Mouse (Mus musculus): ENCODE data around the gene Hes2. TPM values are rescaled to one million over a fixed set of nuclear protein-coding genes. Genes with fewer than 3 reads are reported as not detected.

Hes2 gene
- polyA plus RNA-seq, 1 experiment from 2014 or later: 0.56 TPM

- H3K9me3 ChIP-seq (replicated peaks; ENCODE audit: control insufficient read depth, low read length): no peaks in the 10 kb centered on the region
- H3K4me1 ChIP-seq (ENCODE audit: control insufficient read depth, insufficient read depth, low read length): peaks cover 8% of the 10 kb centered on the region; the same call in 1 of the 2 replicates
- H3K4me3 ChIP-seq (replicated peaks; ENCODE audit: low read length): peak overlapping the region; percentile 59
- H3K4me2 ChIP-seq (ENCODE audit: low read depth, low read length): peak overlapping the region; percentile 81
- H3K9ac ChIP-seq (ENCODE audit: low read length): peak overlapping the region; percentile 55
- 0 out of 2 replicates have a peak overlapping the region, but pooled peaks have one; percentile 9 for H3K27ac ChIP-seq (ENCODE audit: low read length)
- no peaks in the 10 kb centered on the region for H3K36me3 ChIP-seq (ENCODE audit: control insufficient read depth, insufficient read depth, low read length)
- H3K27me3 ChIP-seq (ENCODE audit: control insufficient read depth, insufficient read depth, low read length): peaks cover 4% of the 10 kb centered on the region
- peak; percentile 88 for ATAC-seq (ENCODE audit: insufficient read depth, low FRiP score)
- 2% methylated on average over 51 of the region's 51 CpGs for WGBS
Measured at GRCm38 (mm10) chr4:152138497-152139260, 20.0 kb upstream of the Hes2 start.

GRCm38 (mm10) chr4:152140441-152140840, 18.2 kb upstream of the Hes2 start:
- no peak overlapping the region for H3K4me3 ChIP-seq (replicated peaks; ENCODE audit: low read length)
- H3K4me1 ChIP-seq (ENCODE audit: control insufficient read depth, insufficient read depth, low read length): peaks cover 8% of the 10 kb centered on the region; the same call in 1 of the 2 replicates
- H3K9ac ChIP-seq (ENCODE audit: low read length): no peak overlapping the region
- WGBS: 32% methylated on average over 6 of the region's 6 CpGs
- no peak overlapping the region for H3K4me2 ChIP-seq (ENCODE audit: low read depth, low read length)
- no peak for ATAC-seq (ENCODE audit: insufficient read depth, low FRiP score)
- no peaks in the 10 kb centered on the region for H3K27me3 ChIP-seq (ENCODE audit: control insufficient read depth, insufficient read depth, low read length)
- no peaks in the 10 kb centered on the region for H3K9me3 ChIP-seq (replicated peaks; ENCODE audit: control insufficient read depth, low read length)
- no peaks in the 10 kb centered on the region for H3K36me3 ChIP-seq (ENCODE audit: control insufficient read depth, insufficient read depth, low read length)
- no peak overlapping the region for H3K27ac ChIP-seq (ENCODE audit: low read length)

- no peaks in the 10 kb centered on the region for H3K36me3 ChIP-seq (ENCODE audit: control insufficient read depth, insufficient read depth, low read length)
- H3K4me2 ChIP-seq (ENCODE audit: low read depth, low read length): no peak overlapping the region
- H3K4me3 ChIP-seq (replicated peaks; ENCODE audit: low read length): no peak overlapping the region
- no peak overlapping the region for H3K9ac ChIP-seq (ENCODE audit: low read length)
- no peaks in the 10 kb centered on the region for H3K9me3 ChIP-seq (replicated peaks; ENCODE audit: control insufficient read depth, low read length)
- WGBS: 73% methylated on average over 8 of the region's 8 CpGs
- no peak for ATAC-seq (ENCODE audit: insufficient read depth, low FRiP score)
- H3K4me1 ChIP-seq (ENCODE audit: control insufficient read depth, insufficient read depth, low read length): peaks cover 8% of the 10 kb centered on the region; the same call in 1 of the 2 replicates
- H3K27ac ChIP-seq (ENCODE audit: low read length): no peak overlapping the region
- H3K27me3 ChIP-seq (ENCODE audit: control insufficient read depth, insufficient read depth, low read length): no peaks in the 10 kb centered on the region
Measured at GRCm38 (mm10) chr4:152141521-152142135, 17.0 kb upstream of the Hes2 start.

- WGBS: 22% methylated on average over 1 of the region's 1 CpGs
- no peak overlapping the region for H3K4me2 ChIP-seq (ENCODE audit: low read depth, low read length)
- H3K36me3 ChIP-seq (ENCODE audit: control insufficient read depth, insufficient read depth, low read length): no peaks in the 10 kb centered on the region
- no peaks in the 10 kb centered on the region for H3K27me3 ChIP-seq (ENCODE audit: control insufficient read depth, insufficient read depth, low read length)
- no peak overlapping the region for H3K9ac ChIP-seq (ENCODE audit: low read length)
- H3K4me1 ChIP-seq (ENCODE audit: control insufficient read depth, insufficient read depth, low read length): 0 out of 2 replicates have a peak, but pooled peaks cover 4% of the 10 kb centered on the region
- no peak overlapping the region for H3K4me3 ChIP-seq (replicated peaks; ENCODE audit: low read length)
- no peaks in the 10 kb centered on the region for H3K9me3 ChIP-seq (replicated peaks; ENCODE audit: control insufficient read depth, low read length)
- H3K27ac ChIP-seq (ENCODE audit: low read length): no peak overlapping the region
- no peak for ATAC-seq (ENCODE audit: insufficient read depth, low FRiP score)
Measured at GRCm38 (mm10) chr4:152143632-152144031, 15.0 kb upstream of the Hes2 start.

GRCm38 (mm10) chr4:152145473-152145872, 13.2 kb upstream of the Hes2 start:
- H3K4me1 ChIP-seq (ENCODE audit: control insufficient read depth, insufficient read depth, low read length): no peaks in the 10 kb centered on the region
- no peak overlapping the region for H3K4me3 ChIP-seq (replicated peaks; ENCODE audit: low read length)
- H3K4me2 ChIP-seq (ENCODE audit: low read depth, low read length): no peak overlapping the region
- no peak overlapping the region for H3K9ac ChIP-seq (ENCODE audit: low read length)
- no peak for ATAC-seq (ENCODE audit: insufficient read depth, low FRiP score)
- no peaks in the 10 kb centered on the region for H3K9me3 ChIP-seq (replicated peaks; ENCODE audit: control insufficient read depth, low read length)
- H3K27me3 ChIP-seq (ENCODE audit: control insufficient read depth, insufficient read depth, low read length): no peaks in the 10 kb centered on the region
- WGBS: 57% methylated on average over 10 of the region's 10 CpGs
- no peak overlapping the region for H3K27ac ChIP-seq (ENCODE audit: low read length)
- no peaks in the 10 kb centered on the region for H3K36me3 ChIP-seq (ENCODE audit: control insufficient read depth, insufficient read depth, low read length)

GRCm38 (mm10) chr4:152146033-152146827, 12.4 kb upstream of the Hes2 start:
- H3K4me1 ChIP-seq (ENCODE audit: control insufficient read depth, insufficient read depth, low read length): no peaks in the 10 kb centered on the region
- ATAC-seq (ENCODE audit: insufficient read depth, low FRiP score): no peak
- no peak overlapping the region for H3K4me3 ChIP-seq (replicated peaks; ENCODE audit: low read length)
- no peak overlapping the region for H3K4me2 ChIP-seq (ENCODE audit: low read depth, low read length)
- no peaks in the 10 kb centered on the region for H3K9me3 ChIP-seq (replicated peaks; ENCODE audit: control insufficient read depth, low read length)
- H3K9ac ChIP-seq (ENCODE audit: low read length): no peak overlapping the region
- no peak overlapping the region for H3K27ac ChIP-seq (ENCODE audit: low read length)
- 58% methylated on average over 11 of the region's 11 CpGs for WGBS
- H3K36me3 ChIP-seq (ENCODE audit: control insufficient read depth, insufficient read depth, low read length): no peaks in the 10 kb centered on the region
- peaks cover 4% of the 10 kb centered on the region for H3K27me3 ChIP-seq (ENCODE audit: control insufficient read depth, insufficient read depth, low read length)

GRCm38 (mm10) chr4:152150546-152150945, 8.1 kb upstream of the Hes2 start:
- 60% methylated on average over 4 of the region's 4 CpGs for WGBS
- no peaks in the 10 kb centered on the region for H3K36me3 ChIP-seq (ENCODE audit: control insufficient read depth, insufficient read depth, low read length)
- no peak for ATAC-seq (ENCODE audit: insufficient read depth, low FRiP score)
- H3K9ac ChIP-seq (ENCODE audit: low read length): no peak overlapping the region
- peaks cover 21% of the 10 kb centered on the region for H3K27me3 ChIP-seq (ENCODE audit: control insufficient read depth, insufficient read depth, low read length)
- no peak overlapping the region for H3K4me3 ChIP-seq (replicated peaks; ENCODE audit: low read length)
- H3K4me1 ChIP-seq (ENCODE audit: control insufficient read depth, insufficient read depth, low read length): peaks cover 11% of the 10 kb centered on the region
- no peaks in the 10 kb centered on the region for H3K9me3 ChIP-seq (replicated peaks; ENCODE audit: control insufficient read depth, low read length)
- no peak overlapping the region for H3K27ac ChIP-seq (ENCODE audit: low read length)
- H3K4me2 ChIP-seq (ENCODE audit: low read depth, low read length): no peak overlapping the region

GRCm38 (mm10) chr4:152151451-152151965, 7.2 kb upstream of the Hes2 start:
- no peaks in the 10 kb centered on the region for H3K9me3 ChIP-seq (replicated peaks; ENCODE audit: control insufficient read depth, low read length)
- peaks cover 21% of the 10 kb centered on the region for H3K27me3 ChIP-seq (ENCODE audit: control insufficient read depth, insufficient read depth, low read length)
- ATAC-seq (ENCODE audit: insufficient read depth, low FRiP score): no peak
- no peaks in the 10 kb centered on the region for H3K36me3 ChIP-seq (ENCODE audit: control insufficient read depth, insufficient read depth, low read length)
- H3K4me2 ChIP-seq (ENCODE audit: low read depth, low read length): peak overlapping the region; percentile 64
- peak overlapping the region; percentile 62; the same call in 1 of the 2 replicates for H3K9ac ChIP-seq (ENCODE audit: low read length)
- WGBS: 28% methylated on average over 7 of the region's 7 CpGs
- H3K27ac ChIP-seq (ENCODE audit: low read length): no peak overlapping the region
- peaks cover 11% of the 10 kb centered on the region for H3K4me1 ChIP-seq (ENCODE audit: control insufficient read depth, insufficient read depth, low read length)
- peak overlapping the region; percentile 50 for H3K4me3 ChIP-seq (replicated peaks; ENCODE audit: low read length)
